Mouse (Mus musculus) liver, embryonic 16.5 days (tissue): ENCODE measurements around the gene Parva. TPM values are rescaled to one million over a fixed set of nuclear protein-coding genes. Genes with fewer than 3 reads are reported as not detected.
A peak's percentile ranks its signal among the peaks of the same experiment; 100 is the strongest.

Source experiments
- ATAC-seq: fragments of 200-750 bp; cut with Nextera tagmentation; 2 replicates; pipeline ENCODE4 v1.8.0; 2017; ENCODE audit warnings: low read depth, mild to moderate bottlenecking, moderate number of reproducible peaks, moderate library complexity
- H3K27ac ChIP-seq: fragments of 300-500 bp; sonication (generic); 2 replicates; pipeline ENCODE4 v1.5.1; 2014; ENCODE audit warnings: mild to moderate bottlenecking, low read length
- H3K27me3 ChIP-seq: fragments of 300-500 bp; sonication (generic); 2 replicates; pipeline ENCODE4 v1.6.1; 2014; ENCODE audit warnings: low read depth, low read length, mixed read lengths; ENCODE audit not compliant: control insufficient read depth, insufficient read depth
- H3K36me3 ChIP-seq: fragments of 300-500 bp; sonication (generic); 2 replicates; pipeline ENCODE4 v1.6.1; 2014; ENCODE audit warnings: mild to moderate bottlenecking; ENCODE audit not compliant: control insufficient read depth, insufficient read depth
- H3K4me1 ChIP-seq: fragments of 300-500 bp; sonication (generic); 2 replicates; pipeline ENCODE4 v1.6.1; 2014; ENCODE audit warnings: low read depth, low read length, mixed read lengths; ENCODE audit not compliant: control insufficient read depth
- H3K4me2 ChIP-seq: fragments of 300-500 bp; sonication (generic); 2 replicates; pipeline ENCODE4 v1.6.1; 2014; ENCODE audit warnings: low read depth, low read length, mixed read lengths
- H3K4me3 ChIP-seq: fragments of 300-500 bp; sonication (generic); 2 replicates; pipeline ENCODE4 v1.5.1; 2014; ENCODE audit warnings: low read depth, mild to moderate bottlenecking, low read length
- H3K9ac ChIP-seq: fragments of 300-500 bp; sonication (generic); 2 replicates; pipeline ENCODE4 v1.6.1; 2014; ENCODE audit warnings: low read depth, low read length
- H3K9me3 ChIP-seq: fragments of 300-500 bp; sonication (generic); replicated peaks from 2 replicates; pipeline ENCODE4 v1.6.1; 2016; ENCODE audit warnings: low read length; ENCODE audit not compliant: control insufficient read depth
- WGBS: fragments of 180-500 bp; shearing (Covaris S2); extraction: QIAGEN DNeasy Blood & Tissue Kit; methylation state at CpG from one replicate; pipeline ENCODE4 v1.1.7; 2014; ENCODE audit not compliant: insufficient replicate concordance; 5-methylcytosine and 5-hydroxymethylcytosine counted together
- polyA plus RNA-seq: library from polyadenylated mRNA; unstranded; fragments of >200 nt; fragmentation: Nextera tagmentation; extraction: Ambion mirVana; gene quantifications from 2 replicates; pipeline ENCODE4 v1.2.1, GENCODE M21; 2015

Gene Parva
- polyA plus RNA-seq, 1 experiment from 2014 or later, result 9.2 TPM

GRCm38 (mm10) chr7:112528582-112529360, 101.5 kb downstream of the Parva start:
- Histone ChIP-seq H3K9me3 (no peaks in the 10 kb centered on the region), H3K4me2 (no peak overlapping the region), H3K4me1 (no peaks in the 10 kb centered on the region; the same call in 1 of the 2 replicates), H3K9ac (no peak overlapping the region), H3K4me3 (no peak overlapping the region), H3K27me3 (no peaks in the 10 kb centered on the region), H3K36me3 (no peaks in the 10 kb centered on the region), H3K27ac (no peak overlapping the region)
- no peak for ATAC-seq
- 56% methylated on average over 6 of the region's 6 CpGs for WGBS

GRCm38 (mm10) chr7:112530924-112531323, 103.6 kb downstream of the Parva start:
- Histone ChIP-seq H3K27ac (no peak overlapping the region), H3K4me2 (no peak overlapping the region), H3K4me1 (no peaks in the 10 kb centered on the region; the same call in 1 of the 2 replicates), H3K9me3 (no peaks in the 10 kb centered on the region), H3K9ac (no peak overlapping the region), H3K4me3 (no peak overlapping the region), H3K36me3 (no peaks in the 10 kb centered on the region), H3K27me3 (no peaks in the 10 kb centered on the region)
- WGBS, result 45% methylated on average over 5 of the region's 5 CpGs
- 0 out of 2 replicates have a peak, but pooled peaks have one; percentile 37 for ATAC-seq

- no peaks in the 10 kb centered on the region for H3K9me3 ChIP-seq
- H3K9ac ChIP-seq, result no peak overlapping the region
- no peaks in the 10 kb centered on the region for H3K27me3 ChIP-seq
- H3K4me1 ChIP-seq, result no peaks in the 10 kb centered on the region; the same call in 1 of the 2 replicates
- no peak for ATAC-seq
- 64% methylated on average over 3 of the region's 3 CpGs for WGBS
- no peaks in the 10 kb centered on the region for H3K36me3 ChIP-seq
- H3K4me2 ChIP-seq, result no peak overlapping the region
- H3K4me3 ChIP-seq, result no peak overlapping the region
- no peak overlapping the region for H3K27ac ChIP-seq
These were observed 106.8 kb downstream of the Parva start for GRCm38 (mm10) chr7:112534148-112534547.

GRCm38 (mm10) chr7:112535408-112535921, 108.2 kb downstream of the Parva start:
- H3K9ac ChIP-seq, result no peak overlapping the region
- H3K9me3 ChIP-seq, result no peaks in the 10 kb centered on the region
- H3K27ac ChIP-seq, result no peak overlapping the region
- 35% methylated on average over 16 of the region's 16 CpGs for WGBS
- no peak for ATAC-seq
- H3K4me3 ChIP-seq, result no peak overlapping the region
- no peaks in the 10 kb centered on the region for H3K36me3 ChIP-seq
- H3K4me2 ChIP-seq, result no peak overlapping the region
- no peaks in the 10 kb centered on the region for H3K27me3 ChIP-seq
- H3K4me1 ChIP-seq, result no peaks in the 10 kb centered on the region; the same call in 1 of the 2 replicates

- Histone ChIP-seq H3K36me3 (no peaks in the 10 kb centered on the region), H3K9me3 (no peaks in the 10 kb centered on the region), H3K27me3 (no peaks in the 10 kb centered on the region), H3K4me3 (no peak overlapping the region), H3K4me1 (no peaks in the 10 kb centered on the region), H3K4me2 (no peak overlapping the region), H3K9ac (no peak overlapping the region), H3K27ac (no peak overlapping the region)
- WGBS, result 58% methylated on average over 3 of the region's 3 CpGs
- no peak for ATAC-seq
These were observed 121.8 kb downstream of the Parva start for GRCm38 (mm10) chr7:112549136-112549535.

GRCm38 (mm10) chr7:112561504-112561903, 134.2 kb downstream of the Parva start:
- H3K4me3 ChIP-seq, result no peak overlapping the region
- H3K9me3 ChIP-seq, result no peaks in the 10 kb centered on the region
- H3K27ac ChIP-seq, result no peak overlapping the region
- WGBS, result 56% methylated on average over 3 of the region's 3 CpGs
- no peak overlapping the region for H3K9ac ChIP-seq
- H3K27me3 ChIP-seq, result no peaks in the 10 kb centered on the region
- no peak for ATAC-seq
- no peak overlapping the region for H3K4me2 ChIP-seq
- H3K36me3 ChIP-seq, result no peaks in the 10 kb centered on the region
- no peaks in the 10 kb centered on the region for H3K4me1 ChIP-seq

- 64% methylated on average over 4 of the region's 4 CpGs for WGBS
- Histone ChIP-seq H3K4me2 (no peak overlapping the region), H3K9ac (no peak overlapping the region), H3K4me1 (no peaks in the 10 kb centered on the region), H3K36me3 (no peaks in the 10 kb centered on the region), H3K4me3 (no peak overlapping the region), H3K9me3 (no peaks in the 10 kb centered on the region), H3K27ac (no peak overlapping the region), H3K27me3 (no peaks in the 10 kb centered on the region)
- no peak for ATAC-seq
These were observed 139.7 kb downstream of the Parva start for GRCm38 (mm10) chr7:112567004-112567403.

GRCm38 (mm10) chr7:112568961-112569360, 141.7 kb downstream of the Parva start:
- ATAC-seq, result no peak
- no peak overlapping the region for H3K4me3 ChIP-seq
- H3K9me3 ChIP-seq, result no peaks in the 10 kb centered on the region
- no peak overlapping the region for H3K9ac ChIP-seq
- WGBS, result 50% methylated on average over 5 of the region's 5 CpGs
- no peaks in the 10 kb centered on the region for H3K4me1 ChIP-seq
- no peaks in the 10 kb centered on the region for H3K36me3 ChIP-seq
- H3K27me3 ChIP-seq, result no peaks in the 10 kb centered on the region
- no peak overlapping the region for H3K27ac ChIP-seq
- H3K4me2 ChIP-seq, result no peak overlapping the region

GRCm38 (mm10) chr7:112581621-112582020, 154.3 kb downstream of the Parva start:
- Histone ChIP-seq H3K9ac (no peak overlapping the region), H3K36me3 (no peaks in the 10 kb centered on the region), H3K4me1 (no peaks in the 10 kb centered on the region), H3K27me3 (no peaks in the 10 kb centered on the region), H3K27ac (no peak overlapping the region), H3K4me3 (no peak overlapping the region), H3K4me2 (no peak overlapping the region), H3K9me3 (no peaks in the 10 kb centered on the region)
- 51% methylated on average over 6 of the region's 6 CpGs for WGBS
- ATAC-seq, result no peak
